Mouse (Mus musculus): ENCODE measurements at regions not wholly inside any gene's neighbourhood (a gene's known extent, or its start where the extent isn't known, plus 50 kb on each side); places are given as distances from the start of the nearest gene placed in this dataset.
A peak's percentile ranks its signal among the peaks of the same experiment; 100 is the strongest.
"Not testable (repeated sequence)": the region's sequence is repeated elsewhere in the genome, so short reads cannot be mapped to it uniquely, and the experiment has no call there.

DNA sequence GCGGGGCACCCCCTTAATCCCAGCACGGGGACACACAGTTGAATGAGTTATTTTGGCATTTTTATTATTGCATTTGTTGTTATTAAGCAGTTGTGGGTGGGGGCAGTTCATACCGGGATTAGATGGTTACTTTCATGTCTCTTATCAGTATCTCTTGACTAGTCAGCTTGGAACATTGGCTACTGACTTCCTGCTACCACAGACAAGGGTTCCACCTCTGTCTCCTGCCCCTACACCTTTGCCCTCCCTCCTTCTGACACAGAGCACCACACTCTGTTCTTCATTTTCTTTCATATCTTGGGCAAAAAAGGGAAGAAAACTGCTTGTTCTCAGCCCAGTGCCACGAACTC, 99.1 kb upstream of the Cpsf6 start:
- no peak for DNase-seq (ENCODE audit: low spot score)

DNA sequence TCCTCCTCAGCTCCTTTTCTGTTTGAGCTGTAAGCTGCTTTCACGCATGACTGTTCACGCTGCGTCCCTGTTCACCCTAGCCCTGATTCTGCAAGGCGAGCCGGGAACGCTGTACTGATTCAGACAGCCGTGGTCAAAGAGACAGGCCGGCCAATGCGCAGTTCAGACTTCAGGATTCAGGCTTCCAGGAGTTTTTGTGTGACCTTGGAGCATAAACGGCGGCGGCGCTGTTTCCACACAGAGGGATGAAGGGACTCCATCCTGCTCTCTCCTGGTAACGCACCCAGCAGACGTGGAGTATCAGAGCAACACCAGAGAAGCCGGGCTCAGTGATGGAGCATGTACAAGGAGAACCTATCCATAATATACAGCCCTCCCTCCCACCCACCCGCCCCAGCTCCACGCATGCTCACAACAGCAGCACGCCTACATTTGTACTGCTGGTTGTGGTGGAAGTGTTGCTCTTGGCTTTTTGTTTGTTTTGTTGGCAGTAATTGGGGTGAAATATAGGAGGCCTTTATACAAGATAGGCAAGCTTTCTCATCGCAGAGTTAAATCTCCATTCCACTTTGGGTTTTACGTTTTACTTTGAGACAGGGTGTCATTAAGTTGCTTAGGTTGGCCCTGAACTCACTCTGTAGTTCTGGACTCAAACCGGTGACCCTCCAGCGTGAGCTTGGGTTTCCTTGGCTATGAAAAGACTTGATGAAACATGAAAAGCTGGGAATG, 98.6 kb upstream of the Cpsf6 start:
- no peak for DNase-seq (ENCODE audit: low spot score)

DNA sequence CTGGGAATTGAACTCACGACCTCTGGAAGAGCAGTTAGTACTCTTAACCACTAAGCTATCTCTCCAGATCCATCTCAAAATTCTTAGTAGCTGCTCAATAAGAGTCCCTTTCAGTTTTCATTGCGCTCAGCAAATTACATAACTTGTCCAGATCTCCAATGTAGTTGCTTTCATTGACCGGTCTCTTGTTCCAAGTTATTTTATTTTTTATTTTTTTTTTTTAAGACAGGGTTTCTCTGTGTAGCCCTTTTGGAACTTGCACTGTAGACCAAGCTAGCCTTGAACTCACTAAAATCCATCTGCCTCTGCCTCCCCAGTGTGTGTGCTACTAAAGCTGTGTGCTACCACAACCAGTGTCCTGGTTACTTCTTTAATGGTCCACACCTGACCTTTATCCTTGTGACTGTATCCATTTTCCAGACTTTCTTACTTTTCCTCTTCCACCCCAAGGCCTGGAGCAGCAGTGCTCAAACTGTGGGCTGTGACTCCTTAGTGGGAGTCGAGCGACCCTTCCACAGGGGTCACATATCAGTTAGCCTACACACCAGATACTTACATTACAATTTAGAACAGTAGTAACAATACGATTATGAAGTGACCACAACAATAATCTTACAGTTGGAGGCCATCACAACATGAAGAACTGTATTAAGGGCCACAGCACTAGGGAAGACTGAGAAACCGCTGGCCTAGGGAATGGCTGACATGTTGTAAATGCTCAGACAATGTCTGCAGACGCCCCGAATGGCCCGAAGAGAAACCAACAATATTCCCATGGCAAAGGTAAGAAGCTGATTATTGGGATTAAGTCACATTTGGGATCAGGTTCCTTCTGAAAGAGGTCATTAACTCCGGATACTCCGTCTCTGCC, 97.8 kb upstream of the Cpsf6 start:
- no peak for DNase-seq (ENCODE audit: low spot score)

DNA sequence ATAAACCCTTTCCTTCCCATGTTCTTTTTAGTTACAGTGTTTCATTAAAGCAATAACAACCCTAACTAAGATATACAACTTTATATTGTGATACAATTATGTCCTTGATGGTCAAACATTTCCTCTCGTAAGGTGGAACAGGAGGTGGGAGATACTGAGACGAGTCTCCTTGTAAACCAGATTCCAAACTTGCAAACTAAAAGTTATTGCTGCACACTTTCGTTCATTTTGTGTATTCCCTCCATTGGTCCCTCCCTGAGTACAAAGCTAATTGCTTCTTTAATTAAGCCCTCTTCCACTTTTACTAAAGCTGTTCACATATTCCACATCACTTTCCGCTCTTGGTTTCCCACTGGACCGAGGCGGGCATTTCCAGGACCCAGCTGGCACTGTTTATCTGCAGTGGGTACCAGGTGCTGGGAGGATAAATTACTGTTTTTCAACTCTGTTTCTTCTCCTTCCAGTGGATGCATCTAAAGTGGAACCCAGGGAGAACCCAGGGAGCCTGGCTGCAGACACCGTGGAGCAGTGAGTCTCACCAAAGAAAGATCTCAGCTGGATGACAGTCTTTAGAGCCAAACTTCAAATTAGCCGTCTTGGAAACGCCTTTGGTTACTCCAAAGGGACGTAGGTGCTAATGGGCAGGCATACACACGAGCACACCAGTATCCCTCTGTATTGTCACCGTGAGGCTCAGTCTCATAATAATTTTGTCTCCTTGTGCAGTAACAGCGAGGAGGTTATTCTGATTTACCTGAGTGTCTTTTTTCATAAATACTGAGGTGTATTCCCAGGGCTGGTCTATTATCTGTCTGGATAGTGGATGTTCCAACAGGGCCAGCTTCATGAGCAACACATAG, 95.5 kb upstream of the Cpsf6 start:
- DNase-seq (ENCODE audit: low spot score): no peak

DNA sequence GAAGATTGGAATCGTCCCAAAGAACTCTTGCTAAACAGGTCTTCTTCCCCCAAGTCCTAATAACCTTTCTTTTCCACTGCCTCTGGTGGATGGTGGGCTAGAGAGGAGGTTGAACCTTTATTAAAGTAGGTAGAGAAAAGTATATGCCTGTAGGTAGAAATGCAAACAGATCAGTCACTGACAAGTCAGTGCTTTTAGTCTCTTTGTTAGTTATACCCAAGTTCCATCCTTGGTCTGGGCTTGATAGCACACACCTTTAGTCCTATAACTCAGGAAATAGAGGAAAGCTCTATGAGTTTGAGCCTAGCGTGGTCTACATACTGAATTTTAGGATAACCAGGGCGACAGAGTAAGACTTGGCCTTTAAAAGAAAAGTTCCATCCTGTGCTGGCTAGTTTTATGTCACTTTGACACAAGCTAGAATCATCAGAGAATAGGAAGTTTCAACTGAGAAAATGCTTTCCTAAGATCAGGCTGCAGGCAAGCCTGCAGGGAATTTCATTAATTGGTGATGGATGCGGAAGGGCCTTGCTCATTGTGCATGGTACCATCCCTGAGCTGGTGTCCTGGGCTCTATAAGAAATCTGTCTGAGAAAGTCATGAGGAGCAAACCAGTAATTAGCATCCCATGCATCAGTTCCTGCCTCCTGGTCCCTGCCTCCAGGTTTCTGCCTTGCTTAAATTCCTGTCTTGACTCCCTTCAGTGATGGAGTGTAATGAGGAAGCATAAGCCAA, 94.7 kb upstream of the Cpsf6 start:
- no peak for DNase-seq (ENCODE audit: low spot score)

DNA sequence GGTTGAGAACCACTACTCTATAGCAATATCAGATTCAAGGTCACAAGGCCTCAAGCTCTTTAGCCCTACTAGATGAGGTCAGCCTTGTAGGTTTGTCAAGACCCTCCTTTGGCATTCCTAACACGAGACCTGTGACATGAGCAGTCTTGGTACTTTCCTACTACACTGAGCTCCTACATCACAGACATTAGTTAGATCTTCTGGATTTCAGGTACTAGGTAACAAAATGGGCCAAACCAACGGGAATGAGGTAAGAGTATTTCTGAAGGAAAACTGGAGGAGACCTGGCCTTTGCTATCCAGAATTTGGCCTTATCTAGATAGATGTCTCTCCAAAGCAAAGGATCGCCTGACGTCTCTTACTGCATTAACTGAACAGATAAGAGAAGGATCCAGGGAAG, 93.7 kb upstream of the Cpsf6 start:
- no peak for DNase-seq (ENCODE audit: low spot score)

DNA sequence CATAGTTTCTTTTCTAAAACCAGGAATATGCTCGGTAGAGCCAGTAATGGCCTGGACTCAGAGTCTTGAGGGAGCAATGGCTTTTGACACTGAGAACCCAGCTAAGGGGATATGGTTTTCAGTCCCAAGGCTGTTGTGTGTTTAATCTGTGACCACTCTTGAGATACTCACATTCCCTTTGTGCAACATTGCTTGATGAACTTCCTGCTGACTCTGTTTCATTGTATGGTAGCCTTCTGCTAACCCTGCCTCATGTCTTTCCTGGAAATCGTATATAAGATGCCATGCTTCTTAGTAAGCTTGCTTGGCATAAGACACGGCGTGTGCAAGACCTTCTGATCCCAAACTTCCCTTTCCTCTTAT, 92.7 kb upstream of the Cpsf6 start:
- no peak for DNase-seq (ENCODE audit: low spot score)

DNA sequence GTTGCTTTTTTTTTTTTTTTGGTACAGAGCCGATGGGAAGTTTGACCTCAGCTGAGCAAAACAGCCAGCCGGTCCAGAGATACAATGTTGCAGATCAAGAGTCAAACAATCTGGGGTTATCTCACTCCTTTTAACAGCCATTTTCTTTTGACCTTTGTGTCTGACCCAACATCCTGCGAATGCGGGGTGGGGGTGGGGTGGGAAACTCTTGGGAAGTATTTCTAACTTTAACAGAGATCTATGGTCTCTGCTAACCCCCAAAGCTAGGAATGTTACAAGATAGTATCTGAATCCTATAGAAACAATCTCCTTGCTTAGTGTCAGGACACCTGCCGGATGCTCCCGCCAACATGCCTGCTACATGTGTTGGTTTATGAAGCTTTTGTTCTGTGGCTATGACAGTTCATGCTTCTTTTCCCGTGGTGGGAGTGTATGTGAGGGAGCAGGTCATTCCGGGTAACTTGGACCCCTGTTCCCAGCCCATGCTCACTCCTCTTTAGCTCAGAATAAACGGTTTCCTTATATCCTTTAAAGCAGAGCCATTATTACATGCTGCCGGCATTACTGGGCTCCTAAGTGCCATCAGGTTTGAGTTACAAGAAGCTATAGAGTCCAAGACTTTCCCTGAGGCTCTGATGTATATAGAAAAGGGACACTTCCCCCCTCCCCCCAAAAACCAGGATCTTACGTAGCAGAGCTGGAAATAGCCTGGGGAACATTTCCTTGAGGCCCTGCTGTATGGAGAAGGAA, 92.2 kb upstream of the Cpsf6 start:
- DNase-seq (ENCODE audit: low spot score): no peak

DNA sequence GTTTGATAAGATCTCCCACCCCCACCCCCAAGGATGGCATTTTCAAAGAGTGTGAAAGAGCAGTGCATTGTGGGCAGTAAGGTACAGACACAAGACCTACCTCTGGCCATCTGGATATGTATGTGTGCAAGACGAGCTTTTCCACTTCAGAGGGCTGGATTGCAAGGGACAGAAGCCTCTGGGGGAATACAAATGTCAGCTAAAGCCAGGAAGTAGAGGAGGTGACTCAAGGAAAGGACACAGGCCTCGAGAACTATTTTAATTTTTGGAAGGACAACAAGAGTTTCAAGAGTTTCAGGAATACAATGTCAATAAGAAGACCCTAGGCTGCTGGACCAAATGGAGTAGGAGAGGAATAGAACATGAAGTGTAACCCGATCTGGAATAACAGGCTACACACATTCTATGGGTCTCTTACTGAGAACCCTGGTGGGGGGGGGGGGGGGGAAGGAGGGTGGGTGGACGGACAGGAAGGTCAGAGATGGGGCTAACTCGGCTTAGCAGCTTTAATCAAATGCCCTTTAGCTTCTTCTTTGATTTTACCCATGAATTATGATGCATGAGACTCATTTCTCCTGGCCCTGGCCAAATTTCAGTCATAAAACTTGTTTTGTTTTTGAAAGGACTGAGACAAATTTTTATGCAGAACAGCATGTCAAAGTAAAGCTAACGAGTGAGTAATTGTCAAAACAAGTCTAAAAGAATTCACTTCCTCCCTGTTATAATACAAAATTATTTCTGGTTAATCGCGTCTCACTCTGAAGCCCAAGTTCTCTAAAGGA, 91.4 kb upstream of the Cpsf6 start:
- peak; percentile 23 for DNase-seq (ENCODE audit: low spot score)

DNA sequence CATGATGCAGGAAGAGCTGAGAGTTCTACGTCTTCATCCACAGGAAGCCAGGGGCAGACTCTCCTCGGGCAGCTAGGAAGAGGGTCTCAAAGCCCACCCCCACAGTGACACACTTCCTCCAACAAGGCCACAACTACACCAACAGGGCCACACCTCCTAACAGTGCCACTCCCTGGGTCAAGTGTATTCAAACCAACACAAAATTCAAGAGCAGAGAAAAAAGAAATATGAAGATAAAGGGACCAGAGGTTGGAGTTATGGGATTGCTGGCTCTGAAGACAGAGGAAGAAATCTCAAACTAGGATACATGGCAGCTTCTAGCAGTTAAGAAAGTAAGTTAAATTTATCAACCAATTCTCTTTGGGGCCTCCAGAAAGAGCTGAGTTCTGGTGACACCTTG, 90.7 kb upstream of the Cpsf6 start:
- DNase-seq (ENCODE audit: low spot score): no peak

DNA sequence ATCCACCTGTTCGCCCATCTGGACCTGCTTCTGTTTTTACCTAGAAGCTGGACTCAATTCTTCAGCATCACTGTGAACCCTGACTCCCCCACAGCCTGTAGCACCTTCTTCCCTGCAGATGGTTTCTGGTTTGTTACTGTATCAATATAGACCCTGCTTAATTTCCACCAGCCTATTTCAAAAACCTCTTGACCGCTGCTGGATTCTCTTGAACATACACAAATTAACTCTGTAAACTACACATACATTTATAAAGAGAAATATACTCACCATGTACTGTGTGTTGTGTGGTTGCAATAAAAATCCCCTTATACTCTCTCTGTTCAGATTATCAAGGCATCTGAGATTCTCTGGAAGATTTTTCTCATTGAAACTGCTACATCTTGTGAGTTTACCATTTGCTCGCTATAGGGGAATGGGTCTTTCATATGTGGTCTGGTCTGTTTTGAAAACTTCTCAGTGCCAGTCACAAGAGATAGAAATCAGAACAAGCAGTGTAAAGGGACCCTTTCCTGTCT, 89.8 kb upstream of the Cpsf6 start:
- DNase-seq (ENCODE audit: low spot score): no peak

DNA sequence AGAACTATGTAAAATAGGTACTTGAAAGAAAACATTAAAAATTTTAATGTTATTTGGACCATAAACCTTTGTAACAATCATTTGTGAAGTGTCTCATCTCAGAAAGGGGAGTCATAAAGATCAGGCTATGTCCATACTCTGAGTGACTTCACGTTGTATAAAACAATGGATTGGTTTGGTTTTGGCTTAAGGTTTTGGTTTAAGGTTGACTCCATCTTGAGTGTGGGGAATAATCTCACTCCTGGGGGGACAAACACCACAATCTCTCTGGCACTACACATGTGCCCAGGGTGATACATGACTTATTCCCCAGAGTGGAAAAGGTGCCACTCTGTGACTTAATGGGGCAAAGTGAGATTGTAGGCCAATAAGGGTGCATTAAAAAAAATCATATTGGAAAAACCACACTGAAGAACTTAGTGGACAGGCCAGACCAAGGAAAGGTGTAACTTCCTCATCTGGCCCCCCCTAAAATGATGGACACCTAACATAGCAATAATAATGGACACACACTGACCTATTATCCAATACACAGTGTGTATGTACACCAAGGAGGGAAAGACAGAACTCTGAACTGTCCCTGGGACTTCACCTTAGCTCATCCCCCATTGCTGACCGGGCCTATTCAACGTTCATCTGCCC, 89.2 kb upstream of the Cpsf6 start:
- DNase-seq (ENCODE audit: low spot score): no peak

DNA sequence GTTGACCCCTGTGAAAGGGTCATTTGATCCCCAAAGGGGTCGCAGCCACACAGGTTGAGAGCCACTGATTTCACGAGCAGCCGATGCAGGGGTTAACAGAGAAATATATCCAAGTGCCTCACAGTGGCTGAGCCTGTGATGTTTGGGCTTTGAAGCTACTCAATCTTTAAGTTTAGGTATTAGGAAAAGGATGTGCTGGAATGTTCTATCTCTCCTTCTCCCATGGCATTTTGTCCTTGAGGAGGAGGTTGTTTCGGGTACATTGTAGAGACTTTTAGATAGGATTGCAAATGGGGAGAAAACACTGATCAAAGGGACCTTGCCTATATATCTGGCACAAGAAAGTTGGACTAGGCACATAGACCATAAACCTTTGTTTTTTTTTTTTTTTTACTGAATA, 88.6 kb upstream of the Cpsf6 start:
- no peak for DNase-seq (ENCODE audit: low spot score)

DNA sequence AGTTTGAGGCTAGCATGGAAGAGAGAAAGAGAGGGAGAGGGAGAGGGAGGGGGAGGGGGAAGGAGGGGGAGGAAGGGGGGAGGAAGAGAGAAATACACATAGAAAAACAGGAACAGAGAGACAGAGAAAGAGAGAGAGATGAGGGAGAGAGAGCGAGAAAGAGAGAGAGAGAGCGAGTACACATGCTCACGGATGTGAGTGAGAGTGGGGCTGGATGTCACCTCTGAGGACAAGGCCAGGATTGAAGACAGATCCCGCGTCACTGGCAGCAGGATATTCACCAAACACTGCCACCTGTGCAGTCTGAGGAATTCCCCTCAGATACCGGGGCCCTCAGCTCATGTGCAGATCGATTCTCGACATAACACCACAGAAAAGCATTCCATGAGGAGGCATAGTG, 87.3 kb upstream of the Cpsf6 start:
- no peak for DNase-seq (ENCODE audit: low spot score)

DNA sequence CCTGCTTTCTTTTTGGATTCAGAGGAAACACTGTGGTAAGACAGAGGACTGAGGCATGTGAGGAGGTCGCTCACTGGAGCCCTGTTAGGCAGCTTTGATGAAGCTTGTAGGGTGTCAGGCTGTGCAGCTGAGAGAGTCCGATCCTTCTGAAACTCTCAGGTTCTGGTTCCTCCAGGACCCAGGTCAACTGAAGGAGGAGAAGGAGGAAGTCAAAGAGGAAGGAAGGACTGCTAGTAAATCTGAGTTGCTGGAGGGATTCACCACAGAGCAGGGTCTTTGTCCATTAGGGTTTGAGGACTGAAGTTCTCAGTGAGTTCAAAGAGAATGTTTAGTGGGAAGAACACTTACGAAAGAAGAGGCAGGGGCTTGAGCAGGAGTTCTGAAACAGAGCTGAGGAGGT, 86.6 kb upstream of the Cpsf6 start:
- no peak for DNase-seq (ENCODE audit: low spot score)

DNA sequence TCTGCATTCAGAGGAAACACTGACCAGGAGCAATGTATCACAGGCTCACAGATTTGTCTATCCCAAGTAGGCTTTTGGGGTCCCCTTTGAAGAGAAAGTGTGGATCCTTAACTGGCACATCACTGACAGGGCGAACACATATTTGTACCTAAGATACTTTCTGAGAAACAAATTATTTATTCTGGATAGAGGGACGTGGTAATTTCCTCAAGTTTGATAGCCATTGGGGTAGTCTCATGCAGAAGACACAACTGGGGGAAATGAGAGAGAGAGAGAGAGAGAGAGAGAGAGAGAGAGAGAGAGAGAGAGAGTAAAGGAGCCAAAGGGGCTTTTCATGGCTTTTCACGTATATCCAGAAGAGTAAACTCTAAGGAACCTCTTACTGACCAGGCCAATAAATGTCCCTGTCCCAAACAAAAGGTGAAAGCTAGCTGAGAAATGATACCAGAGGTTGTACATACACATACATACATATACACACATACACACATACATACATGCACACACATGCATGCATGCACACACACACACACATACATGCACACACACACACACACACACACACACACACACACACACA, 85.9 kb upstream of the Cpsf6 start:
- DNase-seq (ENCODE audit: low spot score): no peak

DNA sequence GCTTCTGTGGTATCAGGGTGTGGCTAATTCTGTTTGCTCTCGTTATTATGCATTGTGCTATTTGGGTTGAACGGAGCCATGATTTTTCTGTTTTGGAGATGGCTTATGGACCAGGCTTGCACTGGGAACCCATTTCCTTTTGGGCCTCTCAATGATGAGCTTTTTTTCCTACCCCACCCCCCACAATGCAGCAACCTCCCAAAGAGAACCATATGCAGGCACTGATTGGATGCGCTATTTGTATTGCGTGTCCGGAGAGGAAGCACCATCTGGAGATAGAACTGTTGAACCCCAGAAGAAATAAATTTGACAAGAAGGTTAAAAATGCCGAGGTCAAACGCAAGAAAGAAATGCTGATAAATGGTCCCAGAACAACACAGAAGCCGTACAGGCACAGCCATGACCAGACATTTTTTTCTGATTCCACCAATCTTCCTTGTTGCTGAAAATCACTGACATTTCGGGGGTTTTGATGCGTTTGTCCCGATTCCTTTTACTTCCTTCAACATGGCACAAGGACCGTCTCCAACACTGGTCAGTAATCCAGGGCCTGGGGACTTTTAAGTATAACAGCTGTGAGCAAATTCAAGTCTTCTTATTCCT, 85.3 kb upstream of the Cpsf6 start:
- no peak for DNase-seq (ENCODE audit: low spot score)

DNA sequence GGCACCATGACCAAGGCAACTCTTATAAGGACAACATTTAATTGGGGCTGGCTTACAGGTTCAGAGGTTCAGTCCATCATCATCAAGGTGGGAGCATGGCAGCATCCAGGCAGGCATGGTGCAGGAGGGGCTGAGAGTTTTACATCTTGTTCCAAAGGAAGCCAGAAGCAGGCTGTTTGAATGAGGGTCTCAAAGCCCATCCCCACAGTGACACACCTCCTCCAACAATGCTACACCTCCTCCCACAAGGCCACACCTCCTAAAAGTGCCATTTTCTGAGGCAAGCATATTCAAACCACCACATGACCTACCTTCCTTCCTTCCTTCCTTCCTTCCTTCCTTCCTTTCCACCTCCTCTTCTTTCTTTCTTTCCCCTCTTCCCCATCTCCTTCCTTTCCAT, 84.5 kb upstream of the Cpsf6 start:
- DNase-seq (ENCODE audit: low spot score): not testable (repeated sequence)

DNA sequence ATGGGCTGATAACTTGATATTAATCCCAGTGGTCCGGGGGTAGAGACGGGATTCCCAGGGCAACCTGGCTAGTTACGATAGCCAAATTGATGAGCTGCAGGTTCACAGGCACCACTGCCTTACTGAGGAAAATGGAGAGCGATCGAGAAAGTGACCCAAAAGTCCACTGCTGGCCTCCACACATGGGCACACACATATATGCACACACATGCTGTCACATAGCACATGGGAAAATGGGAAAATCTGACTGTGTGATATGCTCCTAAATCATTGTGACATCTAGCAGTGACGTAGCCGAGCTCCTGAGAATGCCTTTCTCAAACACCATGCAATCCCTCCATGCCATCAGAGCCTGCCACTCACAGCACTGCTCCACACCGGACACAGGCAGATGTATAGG, 83.8 kb upstream of the Cpsf6 start:
- DNase-seq (ENCODE audit: low spot score): no peak
